Mouse (Mus musculus) neural tube, embryonic 11.5 days (tissue): ENCODE data around the gene Gse1. TPM values are rescaled to one million over a fixed set of nuclear protein-coding genes. Genes with fewer than 3 reads are reported as not detected.
A peak's percentile ranks its signal among the peaks of the same experiment; 100 is the strongest.

Source experiments
- ATAC-seq: fragments of 200-750 bp; cut with Nextera tagmentation; 2 replicates; pipeline ENCODE4 v1.8.0; 2017; ENCODE audit warnings: moderate number of reproducible peaks, mild to moderate bottlenecking, moderate TSS enrichment, moderate library complexity; ENCODE audit not compliant: insufficient read depth, low FRiP score, low TSS enrichment
- DNase-seq: peaks from one replicate; pipeline ENCODE4 v3.0.0-alpha.2; 2015; ENCODE audit warnings: low spot score
- H3K27ac ChIP-seq: fragments of 300-500 bp; sonication (generic); 2 replicates; pipeline ENCODE4 v1.5.1; 2014; ENCODE audit warnings: low read depth, mild to moderate bottlenecking, low read length
- H3K27me3 ChIP-seq: fragments of 300-500 bp; sonication (generic); 2 replicates; pipeline ENCODE4 v1.6.1; 2014; ENCODE audit warnings: mild to moderate bottlenecking, low read length, mixed read lengths; ENCODE audit not compliant: control insufficient read depth, insufficient read depth
- H3K36me3 ChIP-seq: fragments of 300-500 bp; sonication (generic); 2 replicates; pipeline ENCODE4 v1.6.1; 2014; ENCODE audit warnings: mild to moderate bottlenecking, low read length, moderate library complexity, mixed read lengths; ENCODE audit not compliant: control insufficient read depth, insufficient read depth
- H3K4me1 ChIP-seq: fragments of 300-500 bp; sonication (generic); 2 replicates; pipeline ENCODE4 v1.6.1; 2014; ENCODE audit warnings: low read length, mixed read lengths; ENCODE audit not compliant: control insufficient read depth, insufficient read depth
- H3K4me2 ChIP-seq: fragments of 300-500 bp; sonication (generic); 2 replicates; pipeline ENCODE4 v1.6.1; 2014; ENCODE audit warnings: low read depth, mild to moderate bottlenecking, moderate library complexity
- H3K4me3 ChIP-seq: fragments of 300-500 bp; sonication (generic); 2 replicates; pipeline ENCODE4 v1.5.1; 2014; ENCODE audit warnings: low read depth, low read length
- H3K9ac ChIP-seq: fragments of 300-500 bp; sonication (generic); 2 replicates; pipeline ENCODE4 v1.6.1; 2014; ENCODE audit warnings: mild to moderate bottlenecking, low read length
- H3K9me3 ChIP-seq: fragments of 300-500 bp; sonication (generic); 2 replicates; pipeline ENCODE4 v1.6.1; 2016; ENCODE audit warnings: low read length; ENCODE audit not compliant: control insufficient read depth
- WGBS: fragments of 180-500 bp; shearing (Covaris S2); extraction: QIAGEN DNeasy Blood & Tissue Kit; methylation state at CpG from one replicate; pipeline ENCODE4 v1.1.7; 2014; 5-methylcytosine and 5-hydroxymethylcytosine counted together
- polyA plus RNA-seq: library from polyadenylated mRNA; unstranded; fragments of >200 nt; fragmentation: Nextera tagmentation; extraction: Ambion mirVana; gene quantifications from 2 replicates; pipeline ENCODE4 v1.2.1, GENCODE M21; 2014

The Gse1 gene
- polyA plus RNA-seq, 1 experiment from 2014 or later: 33.5 TPM

DNA sequence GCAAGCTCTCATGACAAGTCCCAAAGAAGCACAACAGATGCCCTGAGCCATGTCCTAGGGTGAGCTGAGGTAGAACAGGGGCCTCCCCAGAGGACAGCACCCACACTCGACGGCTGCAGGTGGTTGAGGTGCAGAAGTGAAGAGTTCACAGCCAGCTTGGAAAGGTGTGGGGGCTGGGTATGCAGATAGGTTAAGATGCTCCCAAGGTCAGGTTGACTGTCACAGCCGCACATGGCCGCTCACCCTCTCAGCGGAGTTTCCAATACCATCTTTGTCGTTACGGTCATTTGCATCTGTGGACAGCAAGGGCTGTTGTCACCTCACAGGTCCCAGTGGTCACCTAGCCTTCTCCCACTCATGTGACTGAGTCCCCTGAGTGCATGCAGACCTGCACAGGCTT, 162.3 kb downstream of the Gse1 start:
- Histone ChIP-seq H3K4me2 (no peak overlapping the region), H3K4me3 (no peak overlapping the region), H3K27me3 (no peaks in the 10 kb centered on the region), H3K36me3 (no peaks in the 10 kb centered on the region), H3K4me1 (peaks cover 38% of the 10 kb centered on the region), H3K9ac (no peak overlapping the region), H3K9me3 (no peaks in the 10 kb centered on the region), H3K27ac (no peak overlapping the region)
- DNase-seq (no peak), ATAC-seq (no peak)
- 84% methylated on average over 7 of the region's 7 CpGs for WGBS

DNA sequence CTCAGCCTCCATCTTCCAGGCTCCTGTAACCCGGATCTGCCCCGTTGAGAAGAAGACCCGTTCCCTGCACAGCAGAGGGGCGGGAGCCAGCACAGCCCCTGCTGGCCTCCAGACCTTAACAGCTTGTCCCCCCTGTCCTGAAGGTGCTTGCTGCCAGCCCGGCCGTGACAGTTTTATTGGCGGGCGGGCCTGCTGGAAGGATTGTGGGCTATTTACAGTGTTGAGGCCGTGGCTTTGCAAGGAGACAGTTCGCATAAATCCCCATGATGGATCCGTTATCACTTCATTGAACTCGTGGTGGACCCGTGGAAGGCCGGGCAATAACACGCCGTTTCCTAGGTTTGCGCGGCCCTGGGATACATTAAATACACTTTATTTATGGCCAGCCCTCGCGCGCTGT, 163.6 kb downstream of the Gse1 start:
- no peak overlapping the region for H3K4me3 ChIP-seq
- ATAC-seq: peak; percentile 66
- no peak overlapping the region for H3K9ac ChIP-seq
- DNase-seq: peak; percentile 61
- 11% methylated on average over 21 of the region's 21 CpGs for WGBS
- no peaks in the 10 kb centered on the region for H3K27me3 ChIP-seq
- peaks cover 37% of the 10 kb centered on the region for H3K4me1 ChIP-seq
- peak overlapping the region; percentile 40 for H3K27ac ChIP-seq
- H3K36me3 ChIP-seq: no peaks in the 10 kb centered on the region
- H3K4me2 ChIP-seq: no peak overlapping the region
- no peaks in the 10 kb centered on the region for H3K9me3 ChIP-seq

DNA sequence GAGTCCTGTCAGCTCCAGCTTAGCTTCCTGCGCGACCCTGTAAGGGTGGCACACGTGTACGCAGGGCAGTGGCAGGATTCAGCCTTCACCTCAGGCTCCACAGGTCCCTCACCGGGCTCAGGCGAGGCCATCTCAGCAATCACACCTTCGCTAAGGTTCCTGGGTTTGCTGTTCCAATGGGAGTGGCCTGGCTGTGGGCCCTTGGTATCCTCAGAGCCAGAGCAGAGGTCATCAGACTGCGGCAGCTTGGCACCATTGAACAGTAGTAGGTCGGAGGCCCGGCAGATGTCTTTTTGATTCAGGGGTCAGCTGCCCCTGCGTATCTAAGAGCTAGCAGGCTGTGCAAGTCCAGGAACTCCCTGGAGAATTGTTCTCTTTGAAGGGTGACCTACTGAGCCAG, 164.8 kb downstream of the Gse1 start:
- no peaks in the 10 kb centered on the region for H3K27me3 ChIP-seq
- no peak overlapping the region for H3K9ac ChIP-seq
- WGBS: 74% methylated on average over 11 of the region's 11 CpGs
- DNase-seq (no peak), ATAC-seq (no peak)
- no peaks in the 10 kb centered on the region for H3K36me3 ChIP-seq
- H3K27ac ChIP-seq: 0 out of 2 replicates have a peak overlapping the region, but pooled peaks have one; percentile 41
- peaks cover 45% of the 10 kb centered on the region for H3K4me1 ChIP-seq
- no peak overlapping the region for H3K4me3 ChIP-seq
- H3K4me2 ChIP-seq: no peak overlapping the region
- no peaks in the 10 kb centered on the region for H3K9me3 ChIP-seq

DNA sequence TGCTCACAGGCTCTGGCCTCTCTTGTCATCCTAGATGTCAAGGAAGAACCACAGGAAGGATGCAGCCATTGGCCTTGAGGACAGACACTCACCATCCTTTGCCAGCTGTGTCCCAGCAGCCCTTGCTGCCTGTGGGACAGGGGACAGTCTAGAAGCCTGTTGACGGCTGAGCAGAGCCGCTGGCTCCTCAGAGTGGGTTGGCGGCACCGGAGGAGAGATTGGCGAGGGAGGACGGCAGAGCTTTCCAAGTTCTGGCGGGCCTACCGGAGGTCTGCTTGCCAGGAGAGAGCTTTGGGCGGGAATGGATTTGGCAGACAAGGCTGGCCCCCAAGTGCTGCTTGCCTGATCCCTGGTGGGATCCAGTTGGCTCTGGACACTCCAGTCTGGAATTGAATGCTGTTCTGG, 165.6 kb downstream of the Gse1 start:
- Histone ChIP-seq H3K9me3 (no peaks in the 10 kb centered on the region), H3K4me2 (no peak overlapping the region), H3K27me3 (no peaks in the 10 kb centered on the region), H3K4me3 (no peak overlapping the region), H3K36me3 (no peaks in the 10 kb centered on the region), H3K9ac (no peak overlapping the region; the same call in 1 of the 2 replicates), H3K4me1 (peaks cover 52% of the 10 kb centered on the region), H3K27ac (no peak overlapping the region)
- ATAC-seq (no peak), DNase-seq (no peak)
- WGBS: 87% methylated on average over 9 of the region's 9 CpGs

DNA sequence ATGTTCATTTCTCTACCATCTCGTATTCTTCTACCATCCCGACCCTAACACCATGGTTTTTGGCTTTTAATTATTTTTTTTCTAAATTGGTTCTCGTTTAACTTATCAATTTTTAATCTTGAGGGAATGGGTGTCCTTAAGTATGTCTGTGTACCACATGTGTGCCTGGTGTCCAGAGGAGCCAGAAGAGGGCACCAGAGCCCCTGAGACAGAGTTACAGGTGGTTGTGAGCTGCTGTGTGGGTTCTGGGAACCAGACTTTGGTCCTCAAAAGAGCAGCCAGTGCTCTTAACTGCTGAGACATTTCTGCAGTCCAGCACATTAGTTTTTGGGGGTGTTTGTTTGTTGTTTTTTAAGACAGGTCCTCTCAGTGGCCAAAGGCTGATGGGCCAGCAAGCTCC, 167.6 kb downstream of the Gse1 start:
- Histone ChIP-seq H3K27ac (no peak overlapping the region), H3K4me3 (no peak overlapping the region), H3K36me3 (no peaks in the 10 kb centered on the region), H3K4me2 (no peak overlapping the region), H3K9ac (no peak overlapping the region), H3K9me3 (no peaks in the 10 kb centered on the region), H3K27me3 (no peaks in the 10 kb centered on the region), H3K4me1 (peaks cover 62% of the 10 kb centered on the region)
- ATAC-seq: no peak
- 94% methylated on average over 3 of the region's 3 CpGs for WGBS
- no peak for DNase-seq

DNA sequence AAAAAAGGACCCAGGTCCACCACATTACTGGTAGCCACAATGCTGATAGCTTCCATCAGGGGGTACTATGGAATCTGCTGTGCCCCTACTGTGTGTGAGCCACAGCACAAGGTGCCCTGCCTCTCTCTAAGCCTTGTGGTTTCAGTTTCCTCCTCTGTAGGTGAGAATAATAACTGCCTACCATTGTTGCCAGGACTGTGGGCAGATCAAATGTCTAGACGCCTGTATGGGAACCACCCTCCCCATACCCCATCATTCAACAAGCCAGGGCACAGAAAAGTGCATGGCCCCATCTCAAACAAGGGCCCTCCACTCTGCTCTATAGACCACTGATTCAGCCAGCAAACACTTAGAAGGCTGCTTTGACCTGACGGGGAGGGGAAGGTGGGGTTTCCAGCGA, 168.5 kb downstream of the Gse1 start:
- H3K4me2 ChIP-seq: no peak overlapping the region
- WGBS: 53% methylated on average over 3 of the region's 3 CpGs

GRCm38 (mm10) chr8:120397444-120398411, 169.5 kb downstream of the Gse1 start:
- no peak overlapping the region for H3K4me3 ChIP-seq
- ATAC-seq (peak; percentile 71; the same call in 1 of the 2 replicates), DNase-seq (peak; percentile 48)
- WGBS: 32% methylated on average over 15 of the region's 15 CpGs
- no peaks in the 10 kb centered on the region for H3K9me3 ChIP-seq
- H3K27me3 ChIP-seq: no peaks in the 10 kb centered on the region
- peak overlapping the region; percentile 46 for H3K27ac ChIP-seq
- H3K4me2 ChIP-seq: peak overlapping the region; percentile 12; the same call in 1 of the 2 replicates
- H3K9ac ChIP-seq: no peak overlapping the region
- peaks cover 44% of the 10 kb centered on the region for H3K4me1 ChIP-seq
- no peaks in the 10 kb centered on the region for H3K36me3 ChIP-seq

More for the DNA sequence above, 168.5 kb downstream of the Gse1 start:
- Histone ChIP-seq H3K4me3 (no peak overlapping the region), H3K9ac (no peak overlapping the region), H3K4me1 (peaks cover 53% of the 10 kb centered on the region), H3K9me3 (no peaks in the 10 kb centered on the region), H3K27me3 (no peaks in the 10 kb centered on the region), H3K27ac (peak overlapping the region; percentile 46), H3K36me3 (no peaks in the 10 kb centered on the region)
- ATAC-seq (no peak), DNase-seq (no peak)

GRCm38 (mm10) chr8:120399212-120399934, 171.1 kb downstream of the Gse1 start:
- Histone ChIP-seq H3K9me3 (no peaks in the 10 kb centered on the region), H3K27ac (no peak overlapping the region), H3K9ac (no peak overlapping the region), H3K4me2 (no peak overlapping the region), H3K27me3 (no peaks in the 10 kb centered on the region), H3K4me3 (no peak overlapping the region), H3K36me3 (no peaks in the 10 kb centered on the region), H3K4me1 (peaks cover 37% of the 10 kb centered on the region)
- DNase-seq: no peak
- WGBS: 47% methylated on average over 33 of the region's 33 CpGs
- ATAC-seq: no peak
